Mouse (Mus musculus): ENCODE measurements at regions not wholly inside any gene's neighbourhood (a gene's known extent, or its start where the extent isn't known, plus 50 kb on each side); places are given as distances from the start of the nearest gene placed in this dataset.

GRCm38 (mm10) chrX:19164151-19164550 lies 317.0 kb downstream of the Tex13c3 start:
- H3K4me3 ChIP-seq (replicated peaks; ENCODE audit: extremely low read depth, low read depth, low read length), result no peak overlapping the region
- no peak for TF ChIP-seq POLR2A (IDR thresholded peaks at IDR 0.05; ENCODE audit: borderline replicate concordance, extremely low read depth, low read depth, low read length)
- no peak for TF ChIP-seq CTCF (IDR thresholded peaks at IDR 0.05; ENCODE audit: insufficient read depth, low read length)
- H3K4me1 ChIP-seq (ENCODE audit: control insufficient read depth, insufficient read depth, low read length), result no peaks in the 10 kb centered on the region; the same call in 1 of the 2 replicates
- 69% methylated on average over 5 of the region's 5 CpGs for WGBS
- no peak for DNase-seq

GRCm38 (mm10) chrX:19162958-19163357 lies 318.2 kb downstream of the Tex13c3 start:
- WGBS, result 43% methylated on average over 1 of the region's 1 CpGs
- Histone ChIP-seq H3K4me1 (ENCODE audit: control insufficient read depth, insufficient read depth, low read length) (no peaks in the 10 kb centered on the region; the same call in 1 of the 2 replicates), H3K4me3 (replicated peaks; ENCODE audit: extremely low read depth, low read depth, low read length) (no peak overlapping the region)
- no peak for DNase-seq
- TF ChIP-seq CTCF (IDR thresholded peaks at IDR 0.05; ENCODE audit: insufficient read depth, low read length) (no peak), POLR2A (IDR thresholded peaks at IDR 0.05; ENCODE audit: borderline replicate concordance, extremely low read depth, low read depth, low read length) (no peak)

- H3K4me1 ChIP-seq (ENCODE audit: control insufficient read depth, insufficient read depth, low read length), result no peaks in the 10 kb centered on the region; the same call in 1 of the 2 replicates
- DNase-seq, result no peak
- TF ChIP-seq CTCF (IDR thresholded peaks at IDR 0.05; ENCODE audit: insufficient read depth, low read length), result no peak
- TF ChIP-seq POLR2A (IDR thresholded peaks at IDR 0.05; ENCODE audit: borderline replicate concordance, extremely low read depth, low read depth, low read length), result no peak
- H3K4me3 ChIP-seq (replicated peaks; ENCODE audit: extremely low read depth, low read depth, low read length), result no peak overlapping the region
Observed at GRCm38 (mm10) chrX:19162351-19162750, 318.8 kb downstream of the Tex13c3 start.

GRCm38 (mm10) chrX:19160275-19160930 lies 320.7 kb downstream of the Tex13c3 start:
- Histone ChIP-seq H3K4me3 (replicated peaks; ENCODE audit: extremely low read depth, low read depth, low read length) (no peak overlapping the region), H3K4me1 (ENCODE audit: control insufficient read depth, insufficient read depth, low read length) (no peaks in the 10 kb centered on the region; the same call in 1 of the 2 replicates)
- 51% methylated on average over 3 of the region's 3 CpGs for WGBS
- no peak for DNase-seq
- no peak for TF ChIP-seq CTCF (IDR thresholded peaks at IDR 0.05; ENCODE audit: insufficient read depth, low read length)
- TF ChIP-seq POLR2A (IDR thresholded peaks at IDR 0.05; ENCODE audit: borderline replicate concordance, extremely low read depth, low read depth, low read length), result no peak

- DNase-seq, result no peak
- no peak for TF ChIP-seq CTCF (IDR thresholded peaks at IDR 0.05; ENCODE audit: insufficient read depth, low read length)
- no peak for TF ChIP-seq POLR2A (IDR thresholded peaks at IDR 0.05; ENCODE audit: borderline replicate concordance, extremely low read depth, low read depth, low read length)
- WGBS, result 71% methylated on average over 6 of the region's 6 CpGs
- no peak overlapping the region for H3K4me3 ChIP-seq (replicated peaks; ENCODE audit: extremely low read depth, low read depth, low read length)
- H3K4me1 ChIP-seq (ENCODE audit: control insufficient read depth, insufficient read depth, low read length), result no peaks in the 10 kb centered on the region; the same call in 1 of the 2 replicates
Observed at GRCm38 (mm10) chrX:19157464-19158203, 323.5 kb downstream of the Tex13c3 start.

GRCm38 (mm10) chrX:19153619-19154018 lies 327.5 kb downstream of the Tex13c3 start:
- TF ChIP-seq POLR2A (IDR thresholded peaks at IDR 0.05; ENCODE audit: borderline replicate concordance, extremely low read depth, low read depth, low read length), result no peak
- TF ChIP-seq CTCF (IDR thresholded peaks at IDR 0.05; ENCODE audit: insufficient read depth, low read length), result no peak
- no peaks in the 10 kb centered on the region; the same call in 1 of the 2 replicates for H3K4me1 ChIP-seq (ENCODE audit: control insufficient read depth, insufficient read depth, low read length)
- H3K4me3 ChIP-seq (replicated peaks; ENCODE audit: extremely low read depth, low read depth, low read length), result no peak overlapping the region
- WGBS, result 59% methylated on average over 2 of the region's 2 CpGs
- no peak for DNase-seq

GRCm38 (mm10) chrX:19152170-19152861 lies 328.8 kb downstream of the Tex13c3 start:
- TF ChIP-seq CTCF (IDR thresholded peaks at IDR 0.05; ENCODE audit: insufficient read depth, low read length) (no peak), POLR2A (IDR thresholded peaks at IDR 0.05; ENCODE audit: borderline replicate concordance, extremely low read depth, low read depth, low read length) (no peak)
- DNase-seq, result no peak
- H3K4me1 ChIP-seq (ENCODE audit: control insufficient read depth, insufficient read depth, low read length), result no peaks in the 10 kb centered on the region; the same call in 1 of the 2 replicates
- no peak overlapping the region for H3K4me3 ChIP-seq (replicated peaks; ENCODE audit: extremely low read depth, low read depth, low read length)
- 70% methylated on average over 1 of the region's 1 CpGs for WGBS

GRCm38 (mm10) chrX:19150606-19151005 lies 330.5 kb downstream of the Tex13c3 start:
- no peak for DNase-seq
- 72% methylated on average over 3 of the region's 3 CpGs for WGBS
- no peak for TF ChIP-seq CTCF (IDR thresholded peaks at IDR 0.05; ENCODE audit: insufficient read depth, low read length)

GRCm38 (mm10) chrX:19148672-19149071 lies 332.4 kb downstream of the Tex13c3 start:
- TF ChIP-seq POLR2A (IDR thresholded peaks at IDR 0.05; ENCODE audit: borderline replicate concordance, extremely low read depth, low read depth, low read length) (no peak), CTCF (IDR thresholded peaks at IDR 0.05; ENCODE audit: insufficient read depth, low read length) (no peak)
- H3K4me1 ChIP-seq (ENCODE audit: control insufficient read depth, insufficient read depth, low read length), result no peaks in the 10 kb centered on the region; the same call in 1 of the 2 replicates
- 81% methylated on average over 1 of the region's 1 CpGs for WGBS

More at GRCm38 (mm10) chrX:19150606-19151005, 330.5 kb downstream of the Tex13c3 start:
- no peak overlapping the region for H3K4me3 ChIP-seq (replicated peaks; ENCODE audit: extremely low read depth, low read depth, low read length)
- no peaks in the 10 kb centered on the region; the same call in 1 of the 2 replicates for H3K4me1 ChIP-seq (ENCODE audit: control insufficient read depth, insufficient read depth, low read length)

More at GRCm38 (mm10) chrX:19148672-19149071, 332.4 kb downstream of the Tex13c3 start:
- no peak overlapping the region for H3K4me3 ChIP-seq (replicated peaks; ENCODE audit: extremely low read depth, low read depth, low read length)
- no peak for DNase-seq
